In genomic region chr7:91672236-91673017, GRCm38 (mm10) we compare ENCODE assay signal across 9 mouse cellular contexts.
DNase-seq lines count a peak whose midpoint lies in the region; ATAC-seq and TF ChIP-seq lines count a peak whose summit lies in the region.
"Had no signal": no experiment of that assay in that cellular context is flagged by ENCODE, and none has a peak within 500 bp of the region (broad histone marks: within the 10 kb centered on the region; RNA-seq: fewer than 3 reads in every experiment).

No protein-coding gene starts in this region.

- no peak overlapping the region for H3K27ac ChIP-seq in stomach, embryonic 15.5 days
- H3K27ac ChIP-seq in heart, adult 2 months, result no peak overlapping the region

- no peak overlapping the region for H3K4me2 ChIP-seq in stomach, embryonic 15.5 days

- TF ChIP-seq CTCF in heart, adult 2 months (IDR thresholded peaks at IDR 0.05), result no peak

- H3K27me3 ChIP-seq in stomach, embryonic 15.5 days (replicated peaks), result no peaks in the 10 kb centered on the region
- H3K27me3 ChIP-seq in heart, adult 2 months (ENCODE audit: control insufficient read depth, insufficient read depth, low read length), result no peaks in the 10 kb centered on the region

- no peak overlapping the region for H3K9ac ChIP-seq in stomach, embryonic 15.5 days
- H3K9ac ChIP-seq in heart, adult 2 months (ENCODE audit: low read depth, low read length), result no peak overlapping the region

- intact Hi-C loops in heart, adult 2 months (cut with DNase I), result no loop called here

- no peak for TF ChIP-seq EP300 in heart, adult 2 months (IDR thresholded peaks at IDR 0.05; ENCODE audit: insufficient read depth, low read depth, low read length)

- H3K9me3 ChIP-seq in stomach, embryonic 15.5 days, result no peaks in the 10 kb centered on the region

- peak; percentile 71 to 75 for DNase-seq in right cerebral cortex, adult 2 months (ENCODE audit: low spot score in 2 of 2)
- no peak for DNase-seq in right cerebral cortex, postnatal 14 days
- peak; percentile 49 to 59 for DNase-seq in left cerebral cortex, adult 18-20 months (ENCODE audit: low spot score in 2 of 2)
- no peak for DNase-seq in spleen, adult 18-20 months
- DNase-seq in heart, adult 2 months, result no peak
- DNase-seq: cerebellum, postnatal 14 days had no signal

- WGBS in stomach, embryonic 15.5 days, result 67% methylated on average over 13 of the region's 13 CpGs
- 63% methylated on average over 13 of the region's 13 CpGs for whole genome bisulfite sequencing in heart, adult 2 months

- TF ChIP-seq POLR2A in heart, adult 2 months (IDR thresholded peaks at IDR 0.05; ENCODE audit: insufficient read depth, low read depth, low read length), result no peak

- no peak overlapping the region for H3K4me3 ChIP-seq in stomach, embryonic 15.5 days (replicated peaks)
- no peak overlapping the region for H3K4me3 ChIP-seq in heart, adult 2 months

- H3K79me2 ChIP-seq in heart, adult 2 months (replicated peaks; ENCODE audit: control insufficient read depth, insufficient read depth, low read length), result no peaks in the 10 kb centered on the region

- H3K4me1 ChIP-seq in stomach, embryonic 15.5 days, result no peaks in the 10 kb centered on the region
- H3K4me1 ChIP-seq in heart, adult 2 months (ENCODE audit: control insufficient read depth, insufficient read depth, low read length), result no peaks in the 10 kb centered on the region

- peak; percentile 98 for ATAC-seq in frontal cortex, adult (ENCODE audit: low TSS enrichment)
- 0 out of 2 replicates have a peak, but pooled peaks have one; percentile 27 for ATAC-seq in stomach, embryonic 15.5 days (ENCODE audit: insufficient read depth, low FRiP score, low read depth)
- no peak for ATAC-seq in erythroblast, adult 5-6 weeks (replicated peaks; ENCODE audit: low FRiP score, poor library complexity, severe bottlenecking)

- no peaks in the 10 kb centered on the region for H3K36me3 ChIP-seq in stomach, embryonic 15.5 days
- H3K36me3 ChIP-seq in heart, adult 2 months (ENCODE audit: control insufficient read depth, insufficient read depth, low read length), result no peaks in the 10 kb centered on the region

Comparison
In these comparisons a context has a peak if more than half of its experiments do, and no peak if none do; other contexts are left out.
1. DNase-seq: peak in right cerebral cortex, adult 2 months (2 of 2) and left cerebral cortex, adult 18-20 months (2 of 2); none in right cerebral cortex, postnatal 14 days (single experiment), spleen, adult 18-20 months (0 of 2) and heart, adult 2 months (0 of 2).